Mouse (Mus musculus) cerebellum, postnatal 14 days (tissue): ENCODE measurements at regions not wholly inside any gene's neighbourhood (a gene's known extent, or its start where the extent isn't known, plus 50 kb on each side); places are given as distances from the start of the nearest gene placed in this dataset.
A peak's percentile ranks its signal among the peaks of the same experiment; 100 is the strongest.

ENCODE experiments used
- DNase-seq, 2 experiments: peaks; one replicate each; pipeline ENCODE4 v3.0.0; 2021; ENCODE audit warnings: mixed read lengths in 2 of 2

DNA sequence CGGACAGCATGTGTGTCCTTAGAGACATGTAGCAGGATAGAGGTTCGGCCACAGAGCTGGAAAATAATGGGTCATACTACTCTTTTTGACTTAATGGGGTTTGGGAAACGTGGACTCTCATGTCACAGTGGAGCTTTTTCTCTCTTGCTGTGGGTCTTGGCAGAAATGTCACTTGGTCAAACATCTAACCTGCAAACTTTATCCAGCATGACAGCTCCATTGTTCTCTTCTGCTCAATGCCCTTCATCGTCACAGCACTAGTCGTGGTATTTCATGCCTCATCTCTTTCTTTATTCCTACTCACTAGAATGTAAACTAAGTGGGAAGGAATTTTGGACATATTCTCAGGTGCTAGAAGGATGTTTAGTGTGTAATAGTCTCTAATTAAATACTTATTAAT lies 171.9 kb upstream of the Steap4 start:
- DNase-seq: no peak

DNA sequence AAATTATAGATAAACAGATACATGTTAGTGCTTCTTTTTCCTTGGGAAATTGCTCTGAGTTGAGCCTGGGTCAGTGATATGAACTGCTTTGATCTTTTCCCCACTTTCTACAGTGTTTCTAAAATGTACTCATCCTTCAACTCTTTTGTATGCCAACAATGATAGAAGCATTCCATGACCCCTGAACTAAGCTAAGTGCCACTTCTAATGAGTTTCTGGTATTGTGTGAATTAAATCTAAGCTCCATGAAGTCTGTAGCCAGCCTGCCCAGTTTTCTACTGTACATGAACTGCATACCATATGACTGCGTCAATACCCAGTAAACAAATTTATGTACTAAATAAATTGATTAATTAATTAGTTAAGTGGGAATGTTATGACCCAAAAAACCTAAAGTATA lies 171.1 kb upstream of the Steap4 start:
- no peak for DNase-seq

DNA sequence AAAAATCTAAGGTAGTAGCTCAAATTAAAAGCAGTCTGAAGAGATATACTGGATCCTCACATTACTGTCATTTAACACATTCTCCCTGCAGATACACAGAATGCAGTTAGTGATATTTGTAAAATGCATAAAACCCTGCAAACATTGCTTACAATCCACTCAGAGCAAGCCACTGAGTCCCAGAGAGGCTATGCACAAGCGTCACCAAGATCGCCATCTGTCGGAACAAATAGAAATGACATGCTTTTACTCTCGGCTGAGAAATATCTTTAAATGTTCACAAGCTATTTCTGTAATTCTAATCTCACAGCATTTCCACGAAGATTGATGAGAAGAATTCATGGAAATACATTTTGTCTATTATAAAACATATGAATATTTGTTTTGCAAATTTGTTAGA lies 139.7 kb upstream of the Steap4 start:
- DNase-seq: peak; percentile 41 to 49

DNA sequence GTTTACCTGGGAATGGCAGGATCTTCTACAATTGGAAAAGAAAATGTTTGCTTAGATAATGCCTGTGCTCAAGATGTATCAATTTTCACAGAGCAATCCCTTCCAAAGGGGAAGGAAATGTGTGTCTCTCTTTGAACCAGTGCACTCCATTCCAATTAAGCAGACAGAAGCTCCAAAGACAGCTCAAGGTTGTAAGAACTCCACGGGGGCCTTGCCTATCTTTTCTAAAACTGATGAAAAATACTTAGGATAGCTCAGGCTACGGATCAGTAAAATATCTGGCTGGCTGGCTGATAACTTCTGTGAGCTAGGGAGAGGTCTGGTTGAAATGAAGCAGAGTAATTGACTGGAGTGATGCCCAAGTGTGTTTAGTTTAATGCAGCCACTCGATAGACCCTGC lies 138.6 kb upstream of the Steap4 start:
- DNase-seq: peak in 1 of 2 experiments; percentile 2

DNA sequence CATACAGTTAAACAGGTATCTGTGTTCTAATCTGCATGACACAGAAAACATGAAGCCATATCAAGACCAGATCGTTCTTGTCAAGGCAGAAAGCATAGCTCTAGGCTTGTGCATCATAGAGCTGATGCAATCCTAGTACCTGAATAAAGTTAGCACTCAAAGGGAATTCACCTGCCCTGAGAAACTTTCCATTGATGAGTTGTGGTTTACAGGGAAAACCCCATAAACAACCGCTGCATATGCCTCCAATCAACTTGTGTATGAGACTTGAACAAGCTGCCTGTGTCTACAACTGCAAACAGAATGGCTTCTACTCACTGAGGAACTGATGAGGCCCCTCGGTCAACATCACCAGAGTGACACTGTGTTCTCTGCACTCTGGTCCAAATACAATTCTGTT lies 130.6 kb upstream of the Steap4 start:
- DNase-seq: no peak

DNA sequence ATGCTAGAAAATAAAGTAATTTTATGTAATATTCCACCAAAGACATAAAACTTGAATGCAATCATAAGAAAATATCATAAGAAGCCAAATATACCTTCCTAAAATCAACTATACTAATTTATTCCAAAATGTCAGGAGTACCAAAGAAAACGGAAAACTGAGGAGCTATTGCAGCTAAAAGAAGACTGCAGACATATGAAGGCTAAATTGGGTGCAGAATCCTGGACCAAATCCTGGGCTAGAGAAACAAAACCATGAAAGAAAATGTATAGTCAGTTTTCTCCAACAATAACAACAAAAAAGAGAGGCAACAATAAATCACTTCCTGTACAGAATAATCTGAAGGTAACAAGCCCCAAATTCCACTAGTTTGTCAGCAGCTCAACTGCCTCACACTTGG lies 126.4 kb upstream of the Steap4 start:
- DNase-seq: no peak

DNA sequence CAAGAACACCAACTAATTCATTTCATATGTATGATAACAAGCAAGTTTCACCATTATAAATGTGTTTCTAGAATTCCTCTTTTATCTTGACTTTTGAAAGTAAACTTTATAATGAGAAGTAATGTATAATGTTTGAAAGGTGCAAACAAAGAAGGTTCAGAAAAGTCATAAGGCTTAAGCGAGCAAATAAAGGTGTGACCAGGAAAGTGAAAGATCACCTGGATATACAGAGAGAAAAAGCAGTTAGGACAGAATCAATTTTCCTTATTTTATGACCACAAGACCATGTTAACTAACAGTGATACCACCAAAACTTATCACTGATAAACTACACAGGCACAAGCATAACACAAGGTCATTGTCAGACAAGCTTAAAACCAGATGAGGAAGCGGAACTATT lies 97.2 kb upstream of the Steap4 start:
- DNase-seq: no peak

DNA sequence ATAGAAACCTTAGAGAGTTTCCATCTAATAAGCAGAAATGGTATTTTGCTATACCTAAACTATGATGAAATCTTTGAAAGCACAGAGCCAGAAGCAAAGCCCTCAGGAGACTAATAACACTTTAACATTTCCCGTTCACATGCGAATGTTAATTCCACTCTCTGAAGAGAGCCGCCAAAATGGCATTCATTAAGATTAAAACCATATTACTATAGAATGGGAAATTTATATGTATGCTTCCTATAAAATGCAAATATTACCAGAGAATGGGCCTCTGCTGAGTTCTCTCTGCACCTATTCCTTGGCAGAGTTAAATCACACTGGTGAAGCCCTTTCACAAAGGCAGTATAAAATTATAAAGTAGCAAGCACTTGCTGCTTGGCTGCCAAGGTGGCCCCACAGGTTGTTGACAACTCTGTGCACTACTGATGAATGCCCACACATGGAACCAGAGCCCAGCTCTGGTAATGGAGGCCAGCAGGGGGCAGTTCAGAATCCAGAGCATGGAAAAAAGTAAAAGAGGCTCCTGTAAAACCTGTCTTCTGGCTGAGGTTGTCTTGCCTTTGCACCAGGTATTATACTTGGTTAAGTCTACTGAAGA lies 94.1 kb upstream of the Steap4 start:
- DNase-seq: no peak

DNA sequence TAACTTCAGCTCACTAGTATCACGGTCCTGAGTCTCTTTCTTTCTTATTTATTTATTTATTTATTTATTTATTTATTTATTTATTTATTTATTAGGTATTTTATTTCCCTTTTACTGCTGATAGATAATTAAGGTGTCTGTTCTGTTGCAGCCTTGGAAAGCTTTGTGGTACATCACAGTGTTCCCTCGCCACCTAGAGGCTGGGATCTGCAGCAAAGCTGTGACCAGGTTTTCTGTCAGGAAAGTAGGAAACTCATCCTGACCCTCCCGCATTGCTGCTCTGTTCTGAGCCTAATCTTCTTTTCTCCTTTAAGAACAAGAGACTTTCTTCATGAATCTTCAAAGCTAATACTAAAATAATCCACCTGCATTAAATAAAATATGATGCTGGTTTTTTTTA lies 60.7 kb upstream of the Steap4 start:
- peak; percentile 66 to 73 for DNase-seq
